In genomic region chr1:110799157-110799764, GRCm38 (mm10) we compare ENCODE assay signal across 18 mouse cellular contexts.
DNase-seq lines count a peak whose midpoint lies in the region; ATAC-seq lines count a peak whose summit lies in the region.
"Had no signal": no experiment of that assay in that cellular context is flagged by ENCODE, and none has a peak within 500 bp of the region (broad histone marks: within the 10 kb centered on the region; RNA-seq: fewer than 3 reads in every experiment).

No protein-coding gene starts in this region.

- H3K9me3 ChIP-seq in neural tube, embryonic 12.5 days, result no peaks in the 10 kb centered on the region
- H3K9me3 ChIP-seq in kidney, embryonic 15.5 days (replicated peaks), result no peaks in the 10 kb centered on the region
- H3K9me3 ChIP-seq: hindbrain, embryonic 10.5 days; midbrain, embryonic 13.5 days; stomach, embryonic 15.5 days had no signal

- H3K9ac ChIP-seq in neural tube, embryonic 12.5 days, result no peak overlapping the region
- no peak overlapping the region for H3K9ac ChIP-seq in kidney, embryonic 15.5 days
- H3K9ac ChIP-seq: forebrain, postnatal 0 days; liver, embryonic 14.5 days; midbrain, embryonic 13.5 days; stomach, embryonic 15.5 days had no signal

- H3K27ac ChIP-seq in neural tube, embryonic 12.5 days, result no peak overlapping the region
- H3K27ac ChIP-seq in kidney, embryonic 15.5 days, result no peak overlapping the region
- H3K27ac ChIP-seq: hindbrain, embryonic 10.5 days; liver, embryonic 14.5 days; macrophage; midbrain, embryonic 13.5 days; stomach, embryonic 15.5 days had no signal

- no peaks in the 10 kb centered on the region for H3K36me3 ChIP-seq in neural tube, embryonic 12.5 days
- no peaks in the 10 kb centered on the region for H3K36me3 ChIP-seq in kidney, embryonic 15.5 days
- H3K36me3 ChIP-seq: hindbrain, embryonic 10.5 days; midbrain, embryonic 13.5 days; stomach, embryonic 15.5 days had no signal

- DNase-seq in neural tube, embryonic 10.5 days (ENCODE audit: extremely low spot score, low spot score), result no peak
- DNase-seq in embryo, embryonic 9.5 days (ENCODE audit: extremely low spot score), result peak; percentile 32
- DNase-seq in ovary, postnatal 36 days (ENCODE audit: low spot score), result no peak
- DNase-seq: adrenal gland, adult 2 months; cerebellum, adult 2 months; forebrain, postnatal 0 days; gastrocnemius, postnatal 36 days; spleen, adult 18-20 months had no signal

- no peak overlapping the region for H3K4me3 ChIP-seq in neural tube, embryonic 12.5 days
- H3K4me3 ChIP-seq in kidney, embryonic 15.5 days (replicated peaks), result no peak overlapping the region
- H3K4me3 ChIP-seq: hindbrain, embryonic 10.5 days; midbrain, embryonic 13.5 days; myocyte; stomach, embryonic 15.5 days had no signal

- 0 out of 2 replicates have a peak, but pooled peaks have one; percentile 13 for ATAC-seq in neural tube, embryonic 12.5 days (ENCODE audit: low FRiP score, low read depth)
- peak; percentile 92 for ATAC-seq in kidney, embryonic 15.5 days (replicated peaks; ENCODE audit: low FRiP score)
- no peak for ATAC-seq in megakaryocyte progenitor cell, adult 5-6 weeks (replicated peaks; ENCODE audit: poor library complexity)
- ATAC-seq in megakaryocyte, adult 5-6 weeks (ENCODE audit: poor library complexity, severe bottlenecking), result no peak
- ATAC-seq: forebrain, postnatal 0 days; midbrain, embryonic 13.5 days had no signal

- H3K27me3 ChIP-seq in neural tube, embryonic 12.5 days (replicated peaks), result no peaks in the 10 kb centered on the region
- H3K27me3 ChIP-seq in kidney, embryonic 15.5 days, result no peaks in the 10 kb centered on the region
- H3K27me3 ChIP-seq: midbrain, embryonic 13.5 days; stomach, embryonic 15.5 days had no signal

- H3K4me1 ChIP-seq in neural tube, embryonic 12.5 days, result no peaks in the 10 kb centered on the region
- no peaks in the 10 kb centered on the region for H3K4me1 ChIP-seq in kidney, embryonic 15.5 days
- H3K4me1 ChIP-seq: hindbrain, embryonic 10.5 days; midbrain, embryonic 13.5 days; stomach, embryonic 15.5 days had no signal

- 40% methylated on average over 5 of the region's 5 CpGs for WGBS in neural tube, embryonic 12.5 days
- WGBS in kidney, embryonic 15.5 days, result 25% methylated on average over 5 of the region's 5 CpGs

- H3K4me2 ChIP-seq in neural tube, embryonic 12.5 days (replicated peaks), result no peak overlapping the region
- no peak overlapping the region for H3K4me2 ChIP-seq in kidney, embryonic 15.5 days
- H3K4me2 ChIP-seq: midbrain, embryonic 13.5 days; stomach, embryonic 15.5 days had no signal

Comparison
In these comparisons a context has a peak if more than half of its experiments do, and no peak if none do; other contexts are left out.
1. ATAC-seq: peak in neural tube, embryonic 12.5 days (single experiment) and kidney, embryonic 15.5 days (single experiment); none in megakaryocyte progenitor cell, adult 5-6 weeks (single experiment) and megakaryocyte, adult 5-6 weeks (single experiment).